Mouse (Mus musculus): ENCODE results near the gene Il1rap.

Gene Il1rap

GRCm38 (mm10) chr16:26581048-26581912 lies at the start of gene Il1rap:
Il1rap (plus strand) TSS chr16:26581704.
- POLR2A ChIA-PET: interaction anchor here (0.6 to 1.5 kb wide), 11 partner anchors 14 to 1444 kb away, joined by 3 to 6 read pairs (median 4); partner anchors contain the start of gene Cldn16 (in 1 of the 4)
- CTCF ChIA-PET: interaction anchor here in 3 of 4 experiments (0.7 to 1.0 kb wide), 5 partner anchors 14 to 1353 kb away, joined by 3 to 18 read pairs (median 5); no protein-coding TSS in a partner anchor

GRCm38 (mm10) chr16:26532287-26532686 lies 49.2 kb upstream of the Il1rap start:
- POLR2A ChIA-PET: no interaction called here
- CTCF ChIA-PET: interaction anchor here in 1 of 4 experiments (1.2 kb wide), 1 partner anchor 12 kb away, joined by 3 read pairs; no protein-coding TSS in a partner anchor

- CTCF ChIA-PET: interaction anchor here in 1 of 4 experiments (0.7 kb wide), 1 partner anchor 301 kb away, joined by 5 read pairs; no protein-coding TSS in a partner anchor
- POLR2A ChIA-PET: no interaction called here
Observed at GRCm38 (mm10) chr16:26546170-26546878, 35.2 kb upstream of the Il1rap start.

- ChIA-PET POLR2A (no interaction called here), CTCF (no interaction called here)
Observed at GRCm38 (mm10) chr16:26546879-26547206, 34.7 kb upstream of the Il1rap start.

- POLR2A ChIA-PET: no interaction called here
- CTCF ChIA-PET: no interaction called here
Observed at GRCm38 (mm10) chr16:26549221-26549620, 32.3 kb upstream of the Il1rap start.

GRCm38 (mm10) chr16:26552234-26552633 lies 29.3 kb upstream of the Il1rap start:
- POLR2A ChIA-PET: no interaction called here
- CTCF ChIA-PET: no interaction called here

GRCm38 (mm10) chr16:26558797-26559196 lies 22.7 kb upstream of the Il1rap start:
- ChIA-PET POLR2A (interaction anchor here in 1 of 4 experiments (1.3 kb wide), 1 partner anchor 23 kb away, joined by 4 read pairs; the partner anchor contains the start of gene Il1rap), CTCF (no interaction called here)

- CTCF ChIA-PET: no interaction called here
- POLR2A ChIA-PET: no interaction called here
Observed at GRCm38 (mm10) chr16:26561743-26562142, 19.8 kb upstream of the Il1rap start.

- POLR2A ChIA-PET: no interaction called here
- CTCF ChIA-PET: no interaction called here
Observed at GRCm38 (mm10) chr16:26562771-26563170, 18.7 kb upstream of the Il1rap start.

- ChIA-PET CTCF (no interaction called here), POLR2A (interaction anchor here in 1 of 4 experiments (0.6 kb wide), 1 partner anchor 714 kb away, joined by 3 read pairs; no protein-coding TSS in a partner anchor)
Observed at GRCm38 (mm10) chr16:26569387-26569978, 12.0 kb upstream of the Il1rap start.

GRCm38 (mm10) chr16:26571836-26572235 lies 9.7 kb upstream of the Il1rap start:
- ChIA-PET POLR2A (no interaction called here), CTCF (no interaction called here)

GRCm38 (mm10) chr16:26574173-26574572 lies 7.3 kb upstream of the Il1rap start:
- ChIA-PET POLR2A (no interaction called here), CTCF (no interaction called here)

- POLR2A ChIA-PET: interaction anchor here (0.6 to 1.5 kb wide), 11 partner anchors 14 to 1443 kb away, joined by 3 to 6 read pairs (median 4); partner anchors contain the start of gene Cldn16 (in 1 of the 4)
- CTCF ChIA-PET: interaction anchor here (0.5 to 1.0 kb wide), 6 partner anchors 13 to 1352 kb away, joined by 3 to 18 read pairs (median 4); no protein-coding TSS in a partner anchor
Observed at GRCm38 (mm10) chr16:26581913-26582376, 441 bp downstream of the Il1rap start.

GRCm38 (mm10) chr16:26585806-26586205 lies 4.3 kb downstream of the Il1rap start:
- POLR2A ChIA-PET: no interaction called here
- CTCF ChIA-PET: no interaction called here

- POLR2A ChIA-PET: no interaction called here
- CTCF ChIA-PET: no interaction called here
Observed at GRCm38 (mm10) chr16:26590897-26591570, 9.5 kb downstream of the Il1rap start.

GRCm38 (mm10) chr16:26596440-26596839 lies 14.9 kb downstream of the Il1rap start:
- CTCF ChIA-PET: no interaction called here
- POLR2A ChIA-PET: no interaction called here

- ChIA-PET POLR2A (no interaction called here), CTCF (no interaction called here)
Observed at GRCm38 (mm10) chr16:26597307-26597706, 15.8 kb downstream of the Il1rap start.

- ChIA-PET POLR2A (interaction anchor here in 1 of 4 experiments (0.9 kb wide), 1 partner anchor 13 kb away, joined by 7 read pairs; no protein-coding TSS in a partner anchor), CTCF (no interaction called here)
Observed at GRCm38 (mm10) chr16:26598591-26598990, 17.1 kb downstream of the Il1rap start.

- ChIA-PET POLR2A (no interaction called here), CTCF (no interaction called here)
Observed at GRCm38 (mm10) chr16:26601482-26601881, 20.0 kb downstream of the Il1rap start.
